Mouse (Mus musculus) heart, adult 2 months (tissue): Measurements from ENCODE around the gene Eif4e2. TPM values are rescaled to one million over a fixed set of nuclear protein-coding genes. Genes with fewer than 3 reads are reported as not detected.

Source experiments
- DNase-seq, 2 experiments: peaks; one replicate each; pipeline ENCODE4 v3.0.0; 2021
- H3K27ac ChIP-seq: fragments of 200-600 bp; 2 replicates; pipeline ENCODE4 v1.8.1; 2022
- H3K27me3 ChIP-seq: fragments of 200-500 bp; 2 replicates; pipeline ENCODE4 v1.6.1; 2012; ENCODE audit warnings: mild to moderate bottlenecking, low read length, inconsistent platforms, mixed read lengths; ENCODE audit not compliant: control insufficient read depth, insufficient read depth
- H3K36me3 ChIP-seq: fragments of 200-500 bp; 2 replicates; pipeline ENCODE4 v1.6.1; 2012; ENCODE audit warnings: low read length, inconsistent platforms; ENCODE audit not compliant: control insufficient read depth, insufficient read depth
- H3K4me1 ChIP-seq: fragments of 200-500 bp; 2 replicates; pipeline ENCODE4 v1.6.1; 2011; ENCODE audit warnings: low read length; ENCODE audit not compliant: control insufficient read depth, insufficient read depth
- H3K4me3 ChIP-seq: fragments of 200-600 bp; 2 replicates; pipeline ENCODE4 v1.8.1; 2022
- H3K79me2 ChIP-seq: fragments of 200-500 bp; replicated peaks from 2 replicates; pipeline ENCODE4 v1.6.1; 2012; ENCODE audit warnings: mild to moderate bottlenecking, inconsistent platforms, low read length, moderate library complexity, mixed read lengths; ENCODE audit not compliant: control insufficient read depth, insufficient read depth
- H3K9ac ChIP-seq: fragments of 200-500 bp; 2 replicates; pipeline ENCODE4 v1.6.1; 2012; ENCODE audit warnings: low read depth, mild to moderate bottlenecking, control low read depth, inconsistent platforms, low read length, mixed read lengths
- CTCF ChIP-seq: fragments of 200-600 bp; IDR thresholded peaks from 2 replicates; pipeline ENCODE4 v1.8.1; 2022; ENCODE audit warnings: antibody characterized with exemption, mild to moderate bottlenecking, moderate library complexity
- EP300 ChIP-seq: fragments of 200-500 bp; IDR thresholded peaks from 2 replicates; pipeline ENCODE4 v1.6.1; 2011; ENCODE audit warnings: low read depth, low read length, control low read depth; ENCODE audit not compliant: insufficient read depth
- POLR2A ChIP-seq: fragments of 200-500 bp; IDR thresholded peaks from 2 replicates; pipeline ENCODE4 v1.6.1; 2011; ENCODE audit warnings: mild to moderate bottlenecking, low read depth, low read length, control low read depth; ENCODE audit not compliant: insufficient read depth
- WGBS: fragments of 180-500 bp; shearing (Covaris S2); methylation state at CpG from one replicate; pipeline ENCODE4 v1.1.7; 2018; 5-methylcytosine and 5-hydroxymethylcytosine counted together
- intact Hi-C: fragments of 180-260 bp; cut with DNase I; formaldehyde crosslinking; loops from one replicate; pipeline ENCODE4 v1.15.1; 2025
- polyA plus RNA-seq: library from polyadenylated mRNA; depleted of rRNA; stranded (reverse); fragments of >200 nt; gene quantifications from 2 replicates; pipeline ENCODE4 v1.2.3, GENCODE M21; 2012
- total RNA-seq, 2 experiments: library from RNA; stranded (reverse); gene quantifications; 2 replicates each; pipeline ENCODE4 v1.2.3; 2021

The Eif4e2 gene
- total and polyA plus RNA-seq, 3 experiments, result 25.8 to 47.2 (median 44.1) TPM

DNA sequence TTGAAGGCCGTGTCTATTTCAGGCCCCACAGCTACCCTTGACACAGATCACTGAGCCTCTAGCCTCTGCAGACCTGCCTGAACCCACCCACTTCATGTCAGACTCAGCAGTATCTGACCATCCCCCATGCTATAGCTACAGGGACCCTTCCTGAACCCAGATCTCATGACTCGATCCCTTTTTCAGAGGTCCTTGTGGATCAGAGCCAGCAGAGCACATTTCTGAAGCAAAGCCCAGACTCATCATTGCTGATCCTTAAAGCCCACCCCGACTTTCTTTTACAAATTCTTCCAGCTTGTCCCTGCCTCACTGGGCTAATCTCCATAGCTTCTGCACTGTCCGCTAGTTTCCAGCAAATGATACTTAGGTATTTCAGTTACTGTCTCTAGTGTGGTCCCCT, 60.4 kb downstream of the Eif4e2 start:
- whole genome bisulfite sequencing, result 67% methylated on average over 4 of the region's 4 CpGs
- Histone ChIP-seq H3K36me3 (no peaks in the 10 kb centered on the region), H3K79me2 (no peaks in the 10 kb centered on the region), H3K9ac (no peak overlapping the region), H3K27ac (peak overlapping the region; percentile 6; the same call in 1 of the 2 replicates), H3K4me3 (no peak overlapping the region), H3K27me3 (no peaks in the 10 kb centered on the region), H3K4me1 (peaks cover 5% of the 10 kb centered on the region)
- intact Hi-C loops, result no loop called here
- TF ChIP-seq POLR2A, result no peak
- no peak for TF ChIP-seq EP300
- TF ChIP-seq CTCF, result no peak
- no peak for DNase-seq

DNA sequence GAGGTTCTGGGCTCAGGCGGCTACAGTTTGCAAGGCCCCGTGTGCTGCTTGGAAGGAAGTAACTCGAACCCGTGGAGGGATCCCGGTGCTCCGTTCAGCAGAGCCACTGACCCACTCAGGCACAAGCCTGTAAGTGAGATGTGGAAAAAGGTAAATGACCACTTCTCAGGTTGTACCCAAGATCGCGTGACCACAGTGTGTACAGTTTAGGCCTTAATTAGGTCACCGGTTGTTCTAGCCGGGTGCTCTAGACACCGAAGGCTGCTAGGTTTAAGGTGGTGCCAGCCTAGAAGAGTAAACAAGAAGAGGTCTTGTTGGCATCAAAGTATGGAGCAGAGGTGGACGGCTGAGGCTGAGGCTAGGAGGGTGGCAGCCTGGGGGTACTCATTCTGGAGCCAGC, 61.4 kb downstream of the Eif4e2 start:
- DNase-seq, result no peak
- Histone ChIP-seq H3K27me3 (no peaks in the 10 kb centered on the region), H3K4me1 (peaks cover 5% of the 10 kb centered on the region), H3K4me3 (no peak overlapping the region), H3K36me3 (no peaks in the 10 kb centered on the region), H3K9ac (no peak overlapping the region), H3K79me2 (no peaks in the 10 kb centered on the region), H3K27ac (no peak overlapping the region)
- 93% methylated on average over 12 of the region's 12 CpGs for WGBS
- intact Hi-C loops, result no loop called here
- TF ChIP-seq CTCF (no peak), EP300 (no peak), POLR2A (no peak)

DNA sequence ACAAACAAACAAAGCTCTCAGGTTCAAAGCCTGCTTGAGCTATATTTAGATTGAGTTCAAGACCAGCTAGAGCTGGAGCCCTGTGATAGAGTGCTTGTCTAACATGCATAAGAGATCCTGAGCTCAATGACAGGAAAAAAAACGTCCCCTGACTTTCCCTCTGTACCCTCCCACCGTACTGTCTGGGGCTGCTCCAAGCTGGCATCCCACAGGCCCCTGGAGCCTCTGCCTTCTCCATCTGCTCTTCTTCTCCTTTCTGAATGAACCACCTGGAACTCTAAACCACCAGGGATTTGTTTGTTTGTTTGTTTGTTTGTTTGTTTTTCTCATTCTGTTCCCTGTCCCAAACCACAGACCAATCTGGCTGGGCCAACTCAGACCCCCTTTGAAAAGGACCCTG, 62.3 kb downstream of the Eif4e2 start:
- DNase-seq, result no peak
- Histone ChIP-seq H3K4me3 (no peak overlapping the region), H3K9ac (no peak overlapping the region), H3K27me3 (no peaks in the 10 kb centered on the region), H3K4me1 (peaks cover 5% of the 10 kb centered on the region), H3K36me3 (no peaks in the 10 kb centered on the region), H3K27ac (no peak overlapping the region), H3K79me2 (no peaks in the 10 kb centered on the region)
- no peak for TF ChIP-seq CTCF
- no peak for TF ChIP-seq POLR2A
- TF ChIP-seq EP300, result no peak
- 44% methylated on average over 2 of the region's 2 CpGs for WGBS
- intact Hi-C loops, result no loop called here

DNA sequence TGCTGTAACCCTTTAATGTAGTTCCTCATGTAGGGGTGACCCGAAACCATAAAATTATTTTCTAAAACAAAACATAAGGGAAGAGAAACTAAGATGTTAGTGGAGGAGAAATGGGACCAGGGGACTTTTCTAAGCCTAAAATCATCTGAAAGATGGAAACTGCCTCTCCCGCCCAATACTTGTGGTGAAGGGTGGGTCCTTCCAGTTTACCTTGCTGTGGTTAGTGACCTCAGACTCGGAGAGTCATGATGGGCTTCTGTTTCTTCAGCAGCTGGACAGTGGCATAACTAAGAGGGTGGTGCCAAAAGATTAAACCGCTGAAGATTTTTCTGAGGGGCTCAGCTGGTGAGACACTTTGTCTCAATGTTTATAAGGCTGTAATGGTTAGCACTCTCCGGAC, 66.6 kb downstream of the Eif4e2 start:
- intact Hi-C loops, result no loop called here
- H3K9ac ChIP-seq, result no peak overlapping the region
- no peaks in the 10 kb centered on the region for H3K79me2 ChIP-seq
- H3K4me3 ChIP-seq, result no peak overlapping the region
- H3K27ac ChIP-seq, result no peak overlapping the region
- WGBS, result 79% methylated on average over 5 of the region's 5 CpGs
- H3K36me3 ChIP-seq, result no peaks in the 10 kb centered on the region
- no peaks in the 10 kb centered on the region for H3K27me3 ChIP-seq
- no peak for DNase-seq
- H3K4me1 ChIP-seq, result no peaks in the 10 kb centered on the region
- TF ChIP-seq EP300, result no peak
- no peak for TF ChIP-seq CTCF
- no peak for TF ChIP-seq POLR2A

DNA sequence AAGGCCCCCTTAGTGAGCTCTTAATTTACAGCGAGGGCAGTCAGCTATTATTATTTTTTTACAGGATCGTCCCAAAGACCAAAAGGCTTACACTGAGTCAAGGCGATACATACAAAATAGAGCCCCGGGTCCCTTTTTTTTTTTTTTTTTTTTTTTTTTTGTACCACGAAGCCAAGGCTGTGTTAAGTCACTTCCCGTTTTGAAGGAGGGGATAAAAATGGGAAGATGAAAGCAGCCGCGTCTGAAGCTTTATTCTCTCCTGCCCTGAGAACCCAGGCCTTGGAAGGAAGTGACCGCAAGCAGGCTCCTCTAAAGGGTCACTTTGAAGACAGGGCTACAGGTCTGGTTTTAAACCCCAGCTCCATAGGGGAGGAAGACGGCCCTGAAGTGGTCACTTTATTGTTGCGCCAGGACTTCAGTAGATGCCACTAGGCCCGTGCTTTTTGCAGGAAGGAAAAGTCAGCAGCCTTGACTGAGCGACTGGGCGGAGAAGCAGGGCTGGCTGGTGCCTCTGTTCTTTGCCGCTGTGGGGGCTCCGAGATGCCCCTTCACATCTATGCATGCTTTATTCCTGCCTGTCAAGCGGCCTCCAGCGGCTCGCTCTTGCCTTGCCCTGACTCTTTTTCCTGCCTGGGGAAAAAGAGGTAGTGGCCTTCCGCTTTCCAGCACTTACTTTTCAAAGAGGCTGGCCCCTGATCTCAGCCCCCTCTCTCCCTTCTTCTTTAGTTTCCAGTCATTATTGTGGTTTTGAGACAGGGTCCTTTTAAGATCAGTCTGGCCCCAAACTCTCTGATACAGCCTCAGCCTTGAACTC, 68.1 kb downstream of the Eif4e2 start:
- no peaks in the 10 kb centered on the region for H3K4me1 ChIP-seq
- no peak for DNase-seq
- no peaks in the 10 kb centered on the region for H3K36me3 ChIP-seq
- H3K9ac ChIP-seq, result no peak overlapping the region
- no peak overlapping the region for H3K27ac ChIP-seq
- H3K79me2 ChIP-seq, result no peaks in the 10 kb centered on the region
- 34% methylated on average over 20 of the region's 20 CpGs for WGBS
- H3K4me3 ChIP-seq, result no peak overlapping the region
- H3K27me3 ChIP-seq, result no peaks in the 10 kb centered on the region
- TF ChIP-seq CTCF (no peak), POLR2A (no peak), EP300 (no peak)
- intact Hi-C loops, result no loop called here

DNA sequence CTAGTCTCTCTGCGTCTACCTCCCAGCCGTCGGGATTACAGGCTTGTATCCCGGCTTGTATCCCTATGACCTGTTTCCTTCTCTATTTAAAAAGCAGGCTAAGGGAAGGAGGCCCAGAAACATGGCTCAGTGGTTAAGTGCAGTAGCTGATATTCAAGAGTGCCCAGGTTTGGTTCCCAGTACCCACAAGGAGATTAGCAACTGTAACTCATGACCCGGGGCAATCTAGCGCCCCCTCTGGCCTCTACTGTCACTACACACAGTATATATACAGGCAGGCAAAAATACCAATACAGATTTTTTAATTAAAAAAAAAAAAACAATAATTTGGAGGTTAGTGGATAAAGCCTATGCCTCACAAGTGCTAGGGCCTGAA, 68.7 kb downstream of the Eif4e2 start:
- DNase-seq, result no peak
- Histone ChIP-seq H3K4me3 (no peak overlapping the region), H3K79me2 (no peaks in the 10 kb centered on the region), H3K27ac (no peak overlapping the region), H3K36me3 (no peaks in the 10 kb centered on the region), H3K27me3 (no peaks in the 10 kb centered on the region), H3K4me1 (no peaks in the 10 kb centered on the region), H3K9ac (no peak overlapping the region)
- intact Hi-C loops, result no loop called here
- 74% methylated on average over 6 of the region's 6 CpGs for WGBS
- no peak for TF ChIP-seq EP300
- peak; percentile 6; the same call in 1 of the 2 replicates for TF ChIP-seq CTCF
- TF ChIP-seq POLR2A, result no peak
